Mouse (Mus musculus) C2C12 (cell line): ENCODE measurements around the gene Zfp423.

Experiments used
- CTCF ChIP-seq: IDR thresholded peaks from one replicate; pipeline ENCODE4 v1.5.1; 2011; ENCODE audit not compliant: control insufficient read depth, insufficient read depth, insufficient read length
- FOSL1 ChIP-seq: IDR thresholded peaks from one replicate; pipeline ENCODE4 v1.8.0; 2011; ENCODE audit warnings: mild to moderate bottlenecking, low read length; ENCODE audit not compliant: poor library complexity, insufficient read depth, severe bottlenecking
- MYOD1 ChIP-seq: IDR thresholded peaks from one replicate; pipeline ENCODE4 v1.6.1; 2011; ENCODE audit warnings: low read depth; ENCODE audit not compliant: control insufficient read depth, insufficient read length

- no peak for TF ChIP-seq CTCF
- no peak for TF ChIP-seq FOSL1
- no peak for TF ChIP-seq MYOD1
These were observed 55.3 kb downstream of the Zfp423 start for GRCm38 (mm10) chr8:87904108-87904507.
